Comparison of ENCODE assay signal across 8 mouse cellular contexts in genomic region chr2:156862772-156863486, GRCm38 (mm10). TPM values are rescaled to one million over a fixed set of nuclear protein-coding genes. Genes with fewer than 3 reads are reported as not detected.
DNase-seq lines count a peak whose midpoint lies in the region; ATAC-seq and TF ChIP-seq lines count a peak whose summit lies in the region.

Rab5if (plus strand) TSS chr2:156863128.

- peak within 1 kb of the TSS; percentile 93 for H3K27ac ChIP-seq in heart, embryonic 11.5 days (ENCODE audit: low read depth, low read length)
- peak within 1 kb of the TSS; percentile 96 for H3K27ac ChIP-seq in kidney, embryonic 16.5 days (ENCODE audit: low read length)
- H3K27ac ChIP-seq in liver, adult 2 months (replicated peaks; ENCODE audit: insufficient read depth, low read depth, low read length), result peak within 1 kb of the TSS; percentile 98

- peak within 1 kb of the TSS; percentile 76 for H3K4me2 ChIP-seq in heart, embryonic 11.5 days
- H3K4me2 ChIP-seq in kidney, embryonic 16.5 days (replicated peaks; ENCODE audit: low read depth, low read length), result peak within 1 kb of the TSS; percentile 91
- peak within 1 kb of the TSS; percentile 87 for H3K4me2 ChIP-seq in myocyte (ENCODE audit: low read depth)

- H3K79me2 ChIP-seq in liver, adult 2 months (ENCODE audit: control insufficient read depth, insufficient read depth, low read length), result peaks cover 16% of the 10 kb centered on the region; the same call in 1 of the 2 replicates
- H3K79me2 ChIP-seq in myocyte (ENCODE audit: control insufficient read depth, insufficient read depth), result peaks cover 53% of the 10 kb centered on the region

- no peaks in the 10 kb centered on the region for H3K27me3 ChIP-seq in heart, embryonic 11.5 days (ENCODE audit: control insufficient read depth, insufficient read depth, low read length)
- H3K27me3 ChIP-seq in kidney, embryonic 16.5 days (ENCODE audit: insufficient read depth, low read length), result no peaks in the 10 kb centered on the region
- no peaks in the 10 kb centered on the region for H3K27me3 ChIP-seq in liver, adult 2 months (ENCODE audit: control insufficient read depth, insufficient read depth, low read length)
- no peaks in the 10 kb centered on the region for H3K27me3 ChIP-seq in myocyte (ENCODE audit: control insufficient read depth, insufficient read depth, insufficient read length)
- no peaks in the 10 kb centered on the region for H3K27me3 ChIP-seq in splenic B cell, adult 2 months (ENCODE audit: control insufficient read depth, insufficient read depth, low read length, poor library complexity, severe bottlenecking)

- H3K4me3 ChIP-seq in heart, embryonic 11.5 days (ENCODE audit: low read depth, low read length), result peak within 1 kb of the TSS; percentile 73
- H3K4me3 ChIP-seq in kidney, embryonic 16.5 days (ENCODE audit: low read length), result peak within 1 kb of the TSS; percentile 84
- H3K4me3 ChIP-seq in liver, adult 2 months (ENCODE audit: insufficient read depth, low read depth, low read length), result peak within 1 kb of the TSS; percentile 94
- H3K4me3 ChIP-seq in myocyte, result peak within 1 kb of the TSS; percentile 84

- peaks cover 9% of the 10 kb centered on the region; the same call in 1 of the 2 replicates for H3K4me1 ChIP-seq in heart, embryonic 11.5 days (ENCODE audit: control insufficient read depth, insufficient read depth, low read length)
- peaks cover 17% of the 10 kb centered on the region for H3K4me1 ChIP-seq in kidney, embryonic 16.5 days (ENCODE audit: insufficient read depth, low read length)
- H3K4me1 ChIP-seq in liver, adult 2 months (ENCODE audit: control insufficient read depth, insufficient read depth, low read length), result peaks cover 18% of the 10 kb centered on the region

- peak within 1 kb of the TSS; percentile 78 for H3ac ChIP-seq in myocyte (ENCODE audit: control insufficient read depth, insufficient read length)

- TF ChIP-seq CTCF in liver, adult 2 months (IDR thresholded peaks at IDR 0.05; ENCODE audit: low read depth, low read length), result peak; percentile 52

- under 1% methylated on average over 83 of the region's 98 CpGs for WGBS in heart, embryonic 11.5 days (ENCODE audit: insufficient replicate concordance)
- under 1% methylated on average over 94 of the region's 98 CpGs for WGBS in kidney, embryonic 16.5 days
- under 1% methylated on average over 98 of the region's 98 CpGs for WGBS in liver, adult 2 months

- H3K9ac ChIP-seq in heart, embryonic 11.5 days (ENCODE audit: low read depth, low read length), result peak within 1 kb of the TSS; percentile 93
- H3K9ac ChIP-seq in kidney, embryonic 16.5 days (replicated peaks; ENCODE audit: low read length), result peak within 1 kb of the TSS; percentile 92
- H3K9ac ChIP-seq in liver, adult 2 months (ENCODE audit: low read depth, low read length), result peak within 1 kb of the TSS; percentile 99

- H3K36me3 ChIP-seq in heart, embryonic 11.5 days (ENCODE audit: control insufficient read depth, insufficient read depth, low read length), result 0 out of 2 replicates have a peak, but pooled peaks cover 10% of the 10 kb centered on the region
- H3K36me3 ChIP-seq in kidney, embryonic 16.5 days (ENCODE audit: insufficient read depth, low read length), result peaks cover 26% of the 10 kb centered on the region
- peaks cover 23% of the 10 kb centered on the region for H3K36me3 ChIP-seq in liver, adult 2 months (ENCODE audit: control insufficient read depth, insufficient read depth, low read length)
- peaks cover 15% of the 10 kb centered on the region for H3K36me3 ChIP-seq in myocyte (ENCODE audit: control insufficient read depth, insufficient read depth)
- peaks cover 2% of the 10 kb centered on the region for H3K36me3 ChIP-seq in splenic B cell, adult 2 months (ENCODE audit: control insufficient read depth, insufficient read depth, low read length, poor library complexity, severe bottlenecking)

- TF ChIP-seq POLR2A in liver, adult 2 months (IDR thresholded peaks at IDR 0.05; ENCODE audit: extremely low read depth, insufficient read depth, low read length), result peak; percentile 86
- peak; percentile 92 for TF ChIP-seq POLR2A in myocyte (IDR thresholded peaks at IDR 0.05; ENCODE audit: insufficient read length, low read depth)

- H3K9me3 ChIP-seq in heart, embryonic 11.5 days (replicated peaks; ENCODE audit: control insufficient read depth, low read length), result no peaks in the 10 kb centered on the region
- no peaks in the 10 kb centered on the region for H3K9me3 ChIP-seq in kidney, embryonic 16.5 days (ENCODE audit: low read length)

- peak; percentile 98 for DNase-seq in B cell, adult 2 months
- peak; percentile 99 for DNase-seq in brain, adult 2 months (ENCODE audit: low read depth, low spot score)
- DNase-seq in liver, adult 2 months (ENCODE audit: extremely low read depth, low read depth, low spot score), result peak; percentile 84
- DNase-seq in splenic B cell, adult 2 months (ENCODE audit: low read depth, low spot score), result peak; percentile 98

- ATAC-seq in erythroblast, adult 5-6 weeks (replicated peaks; ENCODE audit: low FRiP score, poor library complexity, severe bottlenecking), result peak; percentile 89
- peak; percentile 95 for ATAC-seq in heart, embryonic 11.5 days (replicated peaks; ENCODE audit: insufficient number of reproducible peaks, low FRiP score, low TSS enrichment)
- peak; percentile 97 for ATAC-seq in kidney, embryonic 16.5 days (ENCODE audit: low FRiP score, low TSS enrichment)

TF ChIP-seq in myocyte, 11 proteins besides CTCF, POLR2A, EP300 and RAD21:
- TF ChIP-seq E2F4 (IDR thresholded peaks at IDR 0.05; ENCODE audit: insufficient read depth) (no peak), MYOD1 (IDR thresholded peaks at IDR 0.05; ENCODE audit: control insufficient read depth in 1 of 3, insufficient read length in 2 of 3, low read depth in 2 of 3) (peak in 1 of 3 experiments; percentile 41), POLR2AphosphoS2 (IDR thresholded peaks at IDR 0.05; ENCODE audit: insufficient read length, low read depth) (peak; percentile 83), MAX (IDR thresholded peaks at IDR 0.05; ENCODE audit: low read depth) (no peak), MYOG (IDR thresholded peaks at IDR 0.05; ENCODE audit: control insufficient read depth in 1 of 3, insufficient read depth in 1 of 3, insufficient read length in 2 of 3, low read depth in 2 of 3) (peak in 2 of 3 experiments; percentile 20 to 42), SRF (IDR thresholded peaks at IDR 0.05; ENCODE audit: control insufficient read depth, insufficient read length, low read depth) (peak; percentile 29), USF1 (IDR thresholded peaks at IDR 0.05; ENCODE audit: low read depth) (no peak)
TF ChIP-seq in myocyte: peak in this region for 4.

RNA-seq across cellular contexts. Expression of gene Rab5if, which starts in this region (rescaled TPM):
- total RNA-seq in erythroblast, adult 5-6 weeks (2015; ENCODE audit: low replicate concordance), result 74.6 and 109 TPM in 2 replicates
- 42.8 and 46.2 TPM in 2 replicates for total RNA-seq in erythroblast, adult 5-6 weeks (2017; ENCODE audit: low replicate concordance)
- 191 TPM in 2 replicates for polyA plus RNA-seq in heart, embryonic 11.5 days (2014; fragmentation: Nextera tagmentation; extraction: Ambion mirVana)
- polyA plus RNA-seq in kidney, embryonic 16.5 days (2015; fragmentation: Nextera tagmentation; extraction: Ambion mirVana), result 167 and 168 TPM in 2 replicates
- 149 and 196 TPM in 2 replicates for total RNA-seq in liver, adult 2 months (2014; rRNA removed)
- polyA plus RNA-seq in liver, adult 2 months (2012; rRNA removed), result 122 and 142 TPM in 2 replicates
- polyA plus RNA-seq in myocyte (2012; fragmentation: generic; extraction: Trizol), result 191 TPM

Comparison
In these comparisons a context has a peak if more than half of its experiments do, and no peak if none do; other contexts are left out.
1. Peak in every context shown above with its lines: DNase-seq, ATAC-seq, H3K4me3 ChIP-seq and H3K27ac ChIP-seq.